Mouse (Mus musculus) ES-E14 (cell line): Measurements from ENCODE around the gene Trim2. TPM values are rescaled to one million over a fixed set of nuclear protein-coding genes. Genes with fewer than 3 reads are reported as not detected.

Experiments used
- DNase-seq: peaks from one replicate; pipeline ENCODE4 v3.0.0-alpha.2; 2013; ENCODE audit warnings: low read depth, low spot score
- H3K27ac ChIP-seq: 2 replicates; pipeline ENCODE4 v1.5.1; 2012; ENCODE audit warnings: low read depth, mild to moderate bottlenecking, low read length, moderate library complexity, mixed read lengths; ENCODE audit not compliant: poor library complexity, insufficient read depth, severe bottlenecking
- H3K36me3 ChIP-seq: 2 replicates; pipeline ENCODE4 v1.6.1; 2012; ENCODE audit warnings: mild to moderate bottlenecking, low read length, moderate library complexity, mixed read lengths; ENCODE audit not compliant: control insufficient read depth, poor library complexity, insufficient read depth, severe bottlenecking
- H3K4me1 ChIP-seq, 2 experiments: fragments of 150-350 bp in 1 of 2; sonication (generic) in 1 of 2; 2 replicates each; pipeline ENCODE4 v1.6.1; 2012; ENCODE audit warnings: low read length in 2 of 2, mild to moderate bottlenecking in 1 of 2, mixed read lengths in 1 of 2; ENCODE audit not compliant: control insufficient read depth in 2 of 2, insufficient read depth in 2 of 2, poor library complexity in 1 of 2
- H3K4me3 ChIP-seq, 2 experiments: fragments of 150-350 bp in 1 of 2; sonication (generic) in 1 of 2; 2 replicates each; pipeline ENCODE4 v1.5.1; 2012; ENCODE audit warnings: low read length in 2 of 2, low read depth in 1 of 2, mild to moderate bottlenecking in 1 of 2, mixed read lengths in 1 of 2; ENCODE audit not compliant: insufficient read depth in 1 of 2, poor library complexity in 1 of 2, severe bottlenecking in 1 of 2
- H3K9ac ChIP-seq: 2 replicates; pipeline ENCODE4 v1.6.1; 2012; ENCODE audit warnings: low read depth, mild to moderate bottlenecking, low read length, mixed read lengths; ENCODE audit not compliant: poor library complexity, insufficient read depth, severe bottlenecking
- H3K9me3 ChIP-seq: fragments of 150-350 bp; sonication (generic); 2 replicates; pipeline ENCODE4 v1.6.1; 2012; ENCODE audit warnings: low read depth, mild to moderate bottlenecking, low read length; ENCODE audit not compliant: control insufficient read depth, insufficient read depth
- CHD2 ChIP-seq: IDR thresholded peaks from 2 replicates; pipeline ENCODE4 v1.6.1; 2014; ENCODE audit warnings: mild to moderate bottlenecking, low read depth, low read length, inconsistent platforms
- HCFC1 ChIP-seq: IDR thresholded peaks from 2 replicates; pipeline ENCODE4 v1.6.1; 2012; ENCODE audit warnings: low read length, inconsistent platforms, borderline replicate concordance; ENCODE audit not compliant: insufficient read depth
- MAFK ChIP-seq: IDR thresholded peaks from 2 replicates; pipeline ENCODE4 v1.6.1; 2014; ENCODE audit warnings: mild to moderate bottlenecking, low read depth, low read length, inconsistent platforms; ENCODE audit not compliant: insufficient read depth
- ZC3H11A ChIP-seq: IDR thresholded peaks from 2 replicates; pipeline ENCODE4 v1.6.1; 2012; ENCODE audit warnings: low read depth, mild to moderate bottlenecking, inconsistent platforms, low read length, borderline replicate concordance
- ZNF384 ChIP-seq: IDR thresholded peaks from 2 replicates; pipeline ENCODE4 v1.6.1; 2012; ENCODE audit warnings: low read depth, low read length, inconsistent platforms
- in situ Hi-C, 2 experiments: fragments of 600-800 bp; cut with MboI; formaldehyde crosslinking; loops; one replicate each; pipeline ENCODE4 v1.15.1; 2025; ENCODE audit warnings: low sequenced_read_pairs in 2 of 2, inconsistent platforms in 1 of 2; ENCODE audit not compliant: unreplicated experiment in 2 of 2
- total RNA-seq: library from RNA; depleted of rRNA; stranded (reverse); fragments of 300-350 nt; gene quantifications from 2 replicates; pipeline ENCODE4 v1.2.3, GENCODE M21; 2012

The Trim2 gene
- total RNA-seq, 1 experiment: 27.3 TPM

DNA sequence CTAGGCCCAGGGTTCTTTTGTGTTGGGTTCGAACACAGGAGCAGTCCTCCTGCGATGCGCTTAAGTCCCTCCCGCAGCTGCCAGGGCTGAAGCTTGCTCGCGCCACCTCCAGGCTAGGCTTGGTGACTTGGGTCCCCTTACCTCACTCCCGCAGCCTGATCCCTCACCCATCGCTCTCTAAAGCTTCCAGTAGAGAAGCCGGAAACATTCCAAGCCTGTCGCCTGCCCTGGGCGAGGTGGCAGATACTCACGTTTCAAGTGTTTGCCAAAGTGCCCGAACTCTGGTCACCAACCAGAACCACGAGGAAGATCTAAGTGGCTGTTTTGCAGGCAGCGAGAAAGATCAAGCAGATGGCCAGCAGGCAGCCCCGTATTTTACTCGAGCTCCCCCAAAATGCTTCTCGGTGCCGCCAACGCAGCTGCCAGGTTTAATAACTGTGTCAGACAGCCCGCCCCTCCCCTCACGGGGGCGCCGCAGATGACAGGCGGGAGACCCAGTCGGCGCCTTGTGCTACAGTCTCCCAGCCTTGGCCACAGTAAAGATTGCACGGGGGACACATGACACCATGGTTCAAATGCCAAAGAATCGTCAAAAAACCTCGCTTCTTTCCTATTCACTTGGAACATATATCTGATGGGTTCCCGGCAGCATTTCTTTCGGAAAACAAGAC is 2.2 kb downstream of the Trim2 start:
- Histone ChIP-seq H3K36me3 (no peaks in the 10 kb centered on the region), H3K27ac (no peak overlapping the region), H3K4me1 (peaks cover 3% of the 10 kb centered on the region in 2 experiments; a peak in 2 of 4 replicates), H3K9me3 (no peaks in the 10 kb centered on the region), H3K9ac (peak overlapping the region; percentile 4; the same call in 1 of the 2 replicates), H3K4me3 (peak overlapping the region; percentile 32 to 54)
- no peak for DNase-seq
- no peak for TF ChIP-seq CHD2
- TF ChIP-seq HCFC1: no peak
- TF ChIP-seq MAFK: no peak
- TF ChIP-seq ZNF384: no peak
- no peak for TF ChIP-seq ZC3H11A
- in situ Hi-C loops: loop anchor here (5.0 to 25.0 kb wide), 3 partner anchors 130 to 392 kb away; partner anchors contain the start of gene Gm6525 (in 2 of the 2)

- no peaks in the 10 kb centered on the region for H3K36me3 ChIP-seq
- H3K9ac ChIP-seq: no peak overlapping the region
- no peaks in the 10 kb centered on the region for H3K9me3 ChIP-seq
- DNase-seq: no peak
- no peak overlapping the region for H3K4me3 ChIP-seq
- peaks cover 3% of the 10 kb centered on the region in 2 experiments; a peak in 2 of 4 replicates for H3K4me1 ChIP-seq
- H3K27ac ChIP-seq: no peak overlapping the region
- in situ Hi-C loops: loop anchor here (5.0 to 25.0 kb wide), 3 partner anchors 129 to 391 kb away; partner anchors contain the start of gene Gm6525 (in 2 of the 2)
- no peak for TF ChIP-seq HCFC1
- TF ChIP-seq MAFK: no peak
- TF ChIP-seq CHD2: no peak
- TF ChIP-seq ZNF384: no peak
- TF ChIP-seq ZC3H11A: no peak
Observed at GRCm38 (mm10) chr3:84303395-84303949, 3.2 kb downstream of the Trim2 start.

DNA sequence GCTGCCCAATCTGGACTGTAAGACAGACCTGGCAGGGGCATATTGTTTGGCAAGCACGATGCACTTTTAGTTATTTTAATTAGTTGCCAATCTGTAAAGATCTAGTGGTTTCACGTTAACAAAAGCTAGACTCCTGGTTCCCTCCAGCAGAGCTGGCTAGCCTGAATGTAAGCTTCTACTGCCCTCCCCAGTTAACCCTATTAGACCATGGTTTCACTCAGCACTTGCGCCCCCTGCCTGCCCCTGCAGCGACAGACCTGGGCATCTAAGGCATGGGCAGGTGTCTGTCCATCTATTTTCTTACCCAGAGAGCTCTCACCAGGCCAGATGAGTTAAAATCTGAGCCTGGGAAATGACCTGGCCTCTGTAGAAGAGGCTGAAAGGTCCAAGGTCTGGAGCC is 4.4 kb downstream of the Trim2 start:
- H3K36me3 ChIP-seq: no peaks in the 10 kb centered on the region
- in situ Hi-C loops: loop anchor here (5.0 to 25.0 kb wide), 3 partner anchors 127 to 390 kb away; partner anchors contain the start of gene Gm6525 (in 2 of the 2)
- TF ChIP-seq CHD2 (no peak), MAFK (no peak), ZNF384 (no peak), ZC3H11A (no peak), HCFC1 (no peak)
- H3K27ac ChIP-seq: no peak overlapping the region
- H3K4me1 ChIP-seq: peaks cover 3% of the 10 kb centered on the region in 2 experiments; a peak in 2 of 4 replicates
- no peak overlapping the region for H3K9ac ChIP-seq
- no peaks in the 10 kb centered on the region for H3K9me3 ChIP-seq
- H3K4me3 ChIP-seq: no peak overlapping the region
- no peak for DNase-seq

DNA sequence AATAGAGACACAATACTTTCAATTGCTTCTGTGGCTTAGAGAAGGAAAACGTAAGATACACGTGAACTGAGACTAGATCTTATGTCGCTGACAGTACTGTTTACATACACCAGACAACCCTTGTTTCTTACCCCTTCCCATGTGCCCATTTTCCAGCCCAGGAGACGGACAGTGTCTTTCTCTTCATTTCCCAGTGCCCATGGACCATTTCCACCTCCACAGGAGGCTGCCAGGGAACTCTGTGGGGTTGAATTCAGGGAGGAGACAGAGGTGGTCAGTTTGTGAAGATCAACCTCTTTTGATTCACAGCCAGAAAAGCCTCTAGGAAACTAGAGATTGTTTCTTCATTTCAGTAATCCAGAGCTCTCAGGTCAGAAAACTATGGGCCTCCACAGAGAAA is 5.0 kb downstream of the Trim2 start:
- no peak for DNase-seq
- H3K36me3 ChIP-seq: no peaks in the 10 kb centered on the region
- in situ Hi-C loops: loop anchor here (5.0 to 25.0 kb wide), 3 partner anchors 127 to 389 kb away; partner anchors contain the start of gene Gm6525 (in 2 of the 2)
- no peak for TF ChIP-seq ZNF384
- no peak for TF ChIP-seq HCFC1
- no peak for TF ChIP-seq CHD2
- TF ChIP-seq ZC3H11A: no peak
- no peak for TF ChIP-seq MAFK
- no peaks in the 10 kb centered on the region for H3K9me3 ChIP-seq
- H3K9ac ChIP-seq: no peak overlapping the region
- H3K4me3 ChIP-seq: no peak overlapping the region
- peaks cover 3% of the 10 kb centered on the region in 2 experiments; a peak in 2 of 4 replicates for H3K4me1 ChIP-seq
- no peak overlapping the region for H3K27ac ChIP-seq
